Mouse (Mus musculus): ENCODE measurements at regions not wholly inside any gene's neighbourhood (a gene's known extent, or its start where the extent isn't known, plus 50 kb on each side); places are given as distances from the start of the nearest gene placed in this dataset.

DNA sequence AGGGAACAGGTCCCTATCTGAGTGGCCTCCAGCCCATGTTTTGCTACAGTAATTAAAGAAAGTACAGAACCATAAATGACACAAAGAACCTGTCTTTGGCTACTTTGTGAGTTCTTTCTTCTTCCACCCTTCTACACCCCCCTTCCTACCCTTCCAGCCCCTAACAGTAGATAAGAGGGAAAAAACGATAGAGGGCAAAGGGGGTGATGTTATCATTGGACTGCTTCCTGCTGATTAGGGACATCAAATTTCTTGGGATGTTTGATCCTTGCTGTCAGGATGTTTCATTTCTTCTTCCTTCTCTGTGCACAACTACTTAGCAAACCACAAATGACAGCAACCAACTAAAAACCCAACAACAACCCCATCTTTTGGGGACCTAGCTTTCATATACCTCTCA lies 232.5 kb upstream of the Rpl38 start:
- no peak for TF ChIP-seq POLR2A (IDR thresholded peaks at IDR 0.05; ENCODE audit: borderline replicate concordance, insufficient read depth, low read length)
- TF ChIP-seq CTCF (IDR thresholded peaks at IDR 0.05; ENCODE audit: borderline replicate concordance, insufficient read depth, low read depth, low read length), result no peak

Measured in cerebellum, adult 2 months (tissue).